Comparison of ENCODE assay signal across 9 mouse cellular contexts in genomic region chr12:81205619-81206560, GRCm38 (mm10).
DNase-seq lines count a peak whose midpoint lies in the region; ATAC-seq and TF ChIP-seq lines count a peak whose summit lies in the region.
"Had no signal": no experiment of that assay in that cellular context is flagged by ENCODE, and none has a peak within 500 bp of the region (broad histone marks: within the 10 kb centered on the region; RNA-seq: fewer than 3 reads in every experiment).

No protein-coding gene starts in this region.

- no peaks in the 10 kb centered on the region for H3K4me1 ChIP-seq in kidney, embryonic 16.5 days (ENCODE audit: insufficient read depth, low read length)
- H3K4me1 ChIP-seq: limb, embryonic 12.5 days had no signal

- TF ChIP-seq CTCF in layer of hippocampus, adult 2 months (conservative IDR thresholded peaks at IDR 0.05) = no peak

- H3K4me3 ChIP-seq in kidney, embryonic 16.5 days (ENCODE audit: low read length) = no peak overlapping the region
- H3K4me3 ChIP-seq in layer of hippocampus, adult 2 months = no peak overlapping the region
- H3K4me3 ChIP-seq: limb, embryonic 12.5 days had no signal

- peak; percentile 8 to 70 for DNase-seq in kidney, postnatal 36 days
- DNase-seq in adrenal gland, postnatal 10 days = peak; percentile 80
- peak; percentile 72 for DNase-seq in retina, postnatal 1 day
- DNase-seq in layer of hippocampus, adult 2 months (ENCODE audit: low spot score in 2 of 2) = no peak
- no peak for DNase-seq in left cerebral cortex, postnatal 14 days (ENCODE audit: low spot score in 2 of 2)
- DNase-seq in urinary bladder, postnatal 10 days (ENCODE audit: low spot score) = no peak

- no peaks in the 10 kb centered on the region for H3K36me3 ChIP-seq in kidney, embryonic 16.5 days (ENCODE audit: insufficient read depth, low read length)
- H3K36me3 ChIP-seq: limb, embryonic 12.5 days had no signal

- H3K9ac ChIP-seq in kidney, embryonic 16.5 days (replicated peaks; ENCODE audit: low read length) = no peak overlapping the region
- H3K9ac ChIP-seq: limb, embryonic 12.5 days had no signal

- no peaks in the 10 kb centered on the region for H3K9me3 ChIP-seq in kidney, embryonic 16.5 days (ENCODE audit: low read length)
- H3K9me3 ChIP-seq: limb, embryonic 12.5 days had no signal

- no peaks in the 10 kb centered on the region for H3K27me3 ChIP-seq in kidney, embryonic 16.5 days (ENCODE audit: insufficient read depth, low read length)
- H3K27me3 ChIP-seq: limb, embryonic 12.5 days had no signal

- intact Hi-C loops in left cerebral cortex, postnatal 14 days (cut with DNase I) = loop anchor here (5.0 kb wide), 1 partner anchor 126 kb away; the partner anchor contains the start of gene Slc8a3

- WGBS in kidney, embryonic 16.5 days = 21% methylated on average over 6 of the region's 6 CpGs

- H3K27ac ChIP-seq in kidney, embryonic 16.5 days (ENCODE audit: low read length) = no peak overlapping the region
- no peak overlapping the region for H3K27ac ChIP-seq in layer of hippocampus, adult 2 months
- H3K27ac ChIP-seq: limb, embryonic 12.5 days had no signal

- no peak overlapping the region for H3K4me2 ChIP-seq in kidney, embryonic 16.5 days (replicated peaks; ENCODE audit: low read depth, low read length)
- H3K4me2 ChIP-seq: limb, embryonic 12.5 days had no signal

- no peak; the same call in 1 of the 2 replicates for ATAC-seq in kidney, embryonic 16.5 days (ENCODE audit: low FRiP score, low TSS enrichment)
- peak; percentile 44; the same call in 1 of the 2 replicates for ATAC-seq in granulocyte monocyte progenitor cell, adult 5-6 weeks (replicated peaks; ENCODE audit: poor library complexity, severe bottlenecking)

Comparison
In these comparisons a context has a peak if more than half of its experiments do, and no peak if none do; other contexts are left out.
1. DNase-seq: peak in kidney, postnatal 36 days (2 of 2), adrenal gland, postnatal 10 days (single experiment) and retina, postnatal 1 day (single experiment); none in layer of hippocampus, adult 2 months (0 of 2), left cerebral cortex, postnatal 14 days (0 of 2) and urinary bladder, postnatal 10 days (single experiment).